In genomic region chr19:47248906-47249568, GRCm38 (mm10) we compare ENCODE assay signal across 12 mouse cellular contexts.
DNase-seq lines count a peak whose midpoint lies in the region; ATAC-seq and TF ChIP-seq lines count a peak whose summit lies in the region.
"Had no signal": no experiment of that assay in that cellular context is flagged by ENCODE, and none has a peak within 500 bp of the region (broad histone marks: within the 10 kb centered on the region; RNA-seq: fewer than 3 reads in every experiment).

No protein-coding gene starts in this region.

- ATAC-seq in cerebellum, adult (ENCODE audit: insufficient number of reproducible peaks, low FRiP score, low TSS enrichment) = peak; percentile 12; the same call in 1 of the 2 replicates
- ATAC-seq in lung, postnatal 0 days = peak; percentile 23; the same call in 1 of the 2 replicates
- no peak for ATAC-seq in stomach, embryonic 15.5 days (ENCODE audit: insufficient read depth, low FRiP score, low read depth)
- no peak for ATAC-seq in midbrain, embryonic 11.5 days (ENCODE audit: low FRiP score)

- no peaks in the 10 kb centered on the region for H3K9me3 ChIP-seq in lung, postnatal 0 days (ENCODE audit: low read length)
- H3K9me3 ChIP-seq in stomach, embryonic 15.5 days = no peaks in the 10 kb centered on the region
- no peaks in the 10 kb centered on the region for H3K9me3 ChIP-seq in midbrain, embryonic 11.5 days (ENCODE audit: control insufficient read depth, low read length)
- H3K9me3 ChIP-seq: heart, embryonic 12.5 days had no signal

- no peak for DNase-seq in cerebellum, postnatal 14 days
- no peak for DNase-seq in lung, postnatal 0 days (ENCODE audit: low spot score)
- no peak for DNase-seq in lung, adult 18-20 months
- peak; percentile 36 for DNase-seq in kidney, adult 9 months
- DNase-seq in midbrain, embryonic 11.5 days (ENCODE audit: low spot score, missing footprints) = no peak
- no peak for DNase-seq in layer of hippocampus, adult 8-10 months (ENCODE audit: low spot score in 2 of 2)
- DNase-seq: adrenal gland, postnatal 25 days; cerebellum, postnatal 10 days; lung, postnatal 36 days had no signal

- 75% methylated on average over 16 of the region's 16 CpGs for WGBS in lung, postnatal 0 days
- 68% methylated on average over 16 of the region's 16 CpGs for WGBS in stomach, embryonic 15.5 days
- 74% methylated on average over 16 of the region's 16 CpGs for WGBS in midbrain, embryonic 11.5 days

- H3K9ac ChIP-seq in lung, postnatal 0 days (replicated peaks; ENCODE audit: low read depth) = no peak overlapping the region
- no peak overlapping the region for H3K9ac ChIP-seq in stomach, embryonic 15.5 days
- H3K9ac ChIP-seq in midbrain, embryonic 11.5 days (ENCODE audit: low read length) = no peak overlapping the region
- H3K9ac ChIP-seq: heart, embryonic 12.5 days had no signal

- TF ChIP-seq EP300 in lung, postnatal 0 days (IDR thresholded peaks at IDR 0.05) = no peak

- no peak overlapping the region for H3K4me2 ChIP-seq in lung, postnatal 0 days (replicated peaks; ENCODE audit: low read depth, low read length)
- H3K4me2 ChIP-seq in stomach, embryonic 15.5 days = no peak overlapping the region
- no peak overlapping the region for H3K4me2 ChIP-seq in midbrain, embryonic 11.5 days
- H3K4me2 ChIP-seq: heart, embryonic 12.5 days had no signal

- H3K36me3 ChIP-seq in lung, postnatal 0 days (ENCODE audit: insufficient read depth, low read length) = no peaks in the 10 kb centered on the region
- H3K36me3 ChIP-seq in stomach, embryonic 15.5 days = no peaks in the 10 kb centered on the region
- no peaks in the 10 kb centered on the region for H3K36me3 ChIP-seq in midbrain, embryonic 11.5 days (ENCODE audit: control insufficient read depth, insufficient read depth, low read length)
- H3K36me3 ChIP-seq: heart, embryonic 12.5 days had no signal

- peaks cover 20% of the 10 kb centered on the region for H3K27me3 ChIP-seq in lung, postnatal 0 days (replicated peaks; ENCODE audit: insufficient read depth, low read length)
- peaks cover 29% of the 10 kb centered on the region for H3K27me3 ChIP-seq in stomach, embryonic 15.5 days (replicated peaks)
- peaks cover 25% of the 10 kb centered on the region for H3K27me3 ChIP-seq in midbrain, embryonic 11.5 days (ENCODE audit: control insufficient read depth, insufficient read depth, low read length)

- no peak overlapping the region for H3K27ac ChIP-seq in lung, postnatal 0 days (ENCODE audit: low read length)
- peak overlapping the region; percentile 12; the same call in 1 of the 2 replicates for H3K27ac ChIP-seq in stomach, embryonic 15.5 days
- no peak overlapping the region for H3K27ac ChIP-seq in midbrain, embryonic 11.5 days (ENCODE audit: low read depth, low read length)

- no peak overlapping the region for H3K4me3 ChIP-seq in lung, postnatal 0 days (ENCODE audit: low read depth, low read length)
- H3K4me3 ChIP-seq in stomach, embryonic 15.5 days (replicated peaks) = no peak overlapping the region
- H3K4me3 ChIP-seq in midbrain, embryonic 11.5 days (ENCODE audit: low read depth, low read length) = no peak overlapping the region
- H3K4me3 ChIP-seq: heart, embryonic 12.5 days had no signal

- no peak for TF ChIP-seq CTCF in lung, postnatal 0 days (IDR thresholded peaks at IDR 0.05)

- no peaks in the 10 kb centered on the region for H3K4me1 ChIP-seq in lung, postnatal 0 days (ENCODE audit: insufficient read depth, low read depth, low read length)
- H3K4me1 ChIP-seq in stomach, embryonic 15.5 days = peaks cover 16% of the 10 kb centered on the region
- H3K4me1 ChIP-seq in midbrain, embryonic 11.5 days (ENCODE audit: control insufficient read depth, insufficient read depth, low read length) = peaks cover 6% of the 10 kb centered on the region

Comparison
In these comparisons a context has a peak if more than half of its experiments do, and no peak if none do; other contexts are left out.
1. ATAC-seq: peak in cerebellum, adult (single experiment) and lung, postnatal 0 days (single experiment); none in stomach, embryonic 15.5 days (single experiment) and midbrain, embryonic 11.5 days (single experiment).